Comparison of ENCODE assay signal across 13 mouse cellular contexts in the genomic region with DNA sequence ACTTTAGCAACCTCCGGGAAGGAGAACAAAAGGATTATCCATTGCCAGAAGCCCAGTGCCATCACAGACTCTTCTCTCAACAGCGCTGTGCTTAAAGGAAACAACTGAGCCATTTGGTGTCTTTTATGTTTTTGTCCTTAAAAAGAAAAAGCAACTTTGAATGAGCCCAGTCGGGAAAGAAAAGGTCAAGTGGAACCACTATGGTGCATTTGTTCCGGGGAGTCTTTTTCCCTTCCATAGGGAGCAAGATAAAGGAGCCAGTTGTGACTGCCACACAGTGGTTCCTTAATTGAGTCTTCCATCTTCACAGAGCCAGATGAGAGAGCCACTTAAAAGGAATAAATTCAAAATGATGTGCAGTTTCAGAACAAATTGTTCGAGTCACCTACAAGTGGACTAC.
"Had no signal": no experiment of that assay in that cellular context is flagged by ENCODE, and none has a peak within 500 bp of the region (broad histone marks: within the 10 kb centered on the region; RNA-seq: fewer than 3 reads in every experiment).

No protein-coding gene starts in this region.

- H3K27me3 ChIP-seq: limb, embryonic 15.5 days; liver, embryonic 12.5 days; midbrain, embryonic 12.5 days had no signal

- DNase-seq: kidney, adult 8-10 months; kidney, postnatal 25 days; layer of hippocampus, adult 9-11 months; layer of hippocampus, postnatal 36 days; lung, embryonic 14.5 days; lung, postnatal 10 days; lung, postnatal 4 days; right cerebral cortex, adult 18-20 months; right cerebral cortex, postnatal 25 days; thymus, postnatal 4 days had no signal

- H3K9ac ChIP-seq: limb, embryonic 15.5 days; liver, embryonic 12.5 days; lung, embryonic 14.5 days; midbrain, embryonic 12.5 days had no signal

- H3K9me3 ChIP-seq: limb, embryonic 15.5 days; liver, embryonic 12.5 days; midbrain, embryonic 12.5 days had no signal

- H3K4me2 ChIP-seq: limb, embryonic 15.5 days; liver, embryonic 12.5 days; lung, embryonic 14.5 days; midbrain, embryonic 12.5 days had no signal

- H3K4me1 ChIP-seq: limb, embryonic 15.5 days; liver, embryonic 12.5 days; midbrain, embryonic 12.5 days had no signal

- H3K36me3 ChIP-seq: limb, embryonic 15.5 days; liver, embryonic 12.5 days; midbrain, embryonic 12.5 days had no signal

- H3K27ac ChIP-seq: limb, embryonic 15.5 days; liver, embryonic 12.5 days; midbrain, embryonic 12.5 days had no signal

- H3K4me3 ChIP-seq: limb, embryonic 15.5 days; liver, embryonic 12.5 days; midbrain, embryonic 12.5 days had no signal

- ATAC-seq: liver, embryonic 12.5 days had no signal
